Mouse (Mus musculus): Measurements from ENCODE around the gene Ctdspl.

The Ctdspl gene

GRCm38 (mm10) chr9:118991750-118992585, 65.7 kb downstream of the Ctdspl start:
- peak; percentile 37 for DNase-seq

- DNase-seq = no peak
These were observed 66.3 kb downstream of the Ctdspl start for GRCm38 (mm10) chr9:118992586-118992955.

GRCm38 (mm10) chr9:118994524-118995227, 68.4 kb downstream of the Ctdspl start:
- no peak for DNase-seq

GRCm38 (mm10) chr9:118995539-118995938, 69.3 kb downstream of the Ctdspl start:
- DNase-seq = no peak

- DNase-seq = peak; percentile 75
These were observed 71.0 kb downstream of the Ctdspl start for GRCm38 (mm10) chr9:118997241-118997640.

GRCm38 (mm10) chr9:119000196-119000595, 73.9 kb downstream of the Ctdspl start:
- DNase-seq = no peak

GRCm38 (mm10) chr9:119002267-119002666, 76.0 kb downstream of the Ctdspl start:
- no peak for DNase-seq

GRCm38 (mm10) chr9:119003990-119004702, 77.9 kb downstream of the Ctdspl start:
- no peak for DNase-seq

- no peak for DNase-seq
These were observed 78.4 kb downstream of the Ctdspl start for GRCm38 (mm10) chr9:119004703-119005076.

GRCm38 (mm10) chr9:119005303-119006029, 79.2 kb downstream of the Ctdspl start:
- DNase-seq = no peak

- no peak for DNase-seq
These were observed 81.0 kb downstream of the Ctdspl start for GRCm38 (mm10) chr9:119007266-119007665.

GRCm38 (mm10) chr9:119008871-119009270, 82.6 kb downstream of the Ctdspl start:
- no peak for DNase-seq

GRCm38 (mm10) chr9:119010156-119010710, 84.0 kb downstream of the Ctdspl start:
- no peak for DNase-seq

- DNase-seq = no peak
These were observed 90.7 kb downstream of the Ctdspl start for GRCm38 (mm10) chr9:119016785-119017507.

GRCm38 (mm10) chr9:119021731-119022130, 95.5 kb downstream of the Ctdspl start:
- DNase-seq = no peak

GRCm38 (mm10) chr9:119025263-119025662, 99.0 kb downstream of the Ctdspl start:
- no peak for DNase-seq

GRCm38 (mm10) chr9:119025832-119026331, 99.6 kb downstream of the Ctdspl start:
- DNase-seq = no peak

- no peak for DNase-seq
These were observed 101.1 kb downstream of the Ctdspl start for GRCm38 (mm10) chr9:119027337-119027736.

- DNase-seq = no peak
These were observed 102.3 kb downstream of the Ctdspl start for GRCm38 (mm10) chr9:119028226-119029195.

GRCm38 (mm10) chr9:119029568-119029967, 103.3 kb downstream of the Ctdspl start:
- DNase-seq = peak; percentile 73

All from thymus, postnatal 14 days (tissue).